Mouse (Mus musculus) lung, embryonic 14.5 days (tissue): ENCODE data around the gene Sowahc. TPM values are rescaled to one million over a fixed set of nuclear protein-coding genes. Genes with fewer than 3 reads are reported as not detected.

Experiments used
- ATAC-seq: fragments of 200-750 bp; cut with Nextera tagmentation; 2 replicates; pipeline ENCODE4 v1.8.0; 2017; ENCODE audit warnings: mild to moderate bottlenecking, moderate TSS enrichment, moderate library complexity; ENCODE audit not compliant: insufficient read depth
- DNase-seq: peaks from one replicate; pipeline ENCODE4 v3.0.0-alpha.2; 2015
- H3K27ac ChIP-seq: fragments of 300-500 bp; sonication (generic); 2 replicates; pipeline ENCODE4 v1.5.1; 2014; ENCODE audit warnings: low read depth, mild to moderate bottlenecking, moderate library complexity
- H3K27me3 ChIP-seq: fragments of 300-500 bp; sonication (generic); 2 replicates; pipeline ENCODE4 v1.6.1; 2014; ENCODE audit warnings: low read length, control low read depth; ENCODE audit not compliant: insufficient read depth
- H3K36me3 ChIP-seq: fragments of 300-500 bp; sonication (generic); 2 replicates; pipeline ENCODE4 v1.6.1; 2014; ENCODE audit warnings: control low read depth; ENCODE audit not compliant: insufficient read depth
- H3K4me1 ChIP-seq: fragments of 300-500 bp; sonication (generic); 2 replicates; pipeline ENCODE4 v1.6.1; 2014; ENCODE audit warnings: antibody characterized with exemption, control low read depth; ENCODE audit not compliant: insufficient read depth
- H3K4me2 ChIP-seq: fragments of 300-500 bp; sonication (generic); 2 replicates; pipeline ENCODE4 v1.6.1; 2014; ENCODE audit warnings: mild to moderate bottlenecking
- H3K4me3 ChIP-seq: fragments of 300-500 bp; sonication (generic); 2 replicates; pipeline ENCODE4 v1.5.1; 2014; ENCODE audit warnings: low read depth, low read length
- H3K9ac ChIP-seq: fragments of 300-500 bp; sonication (generic); 2 replicates; pipeline ENCODE4 v1.6.1; 2014
- H3K9me3 ChIP-seq: fragments of 300-500 bp; sonication (generic); 2 replicates; pipeline ENCODE4 v1.6.1; 2016; ENCODE audit warnings: low read depth, low read length, control low read depth
- CTCF ChIP-seq: IDR thresholded peaks from 2 replicates; pipeline ENCODE4 v1.5.1; 2016; ENCODE audit warnings: antibody characterized with exemption, low read depth
- WGBS: fragments of 180-500 bp; shearing (Covaris S2); extraction: QIAGEN DNeasy Blood & Tissue Kit; methylation state at CpG from one replicate; pipeline ENCODE4 v1.1.7; 2014; 5-methylcytosine and 5-hydroxymethylcytosine counted together
- polyA plus RNA-seq: library from polyadenylated mRNA; unstranded; fragments of >200 nt; fragmentation: Nextera tagmentation; extraction: Ambion mirVana; gene quantifications from 2 replicates; pipeline ENCODE4 v1.2.1, GENCODE M21; 2014

Sowahc gene
- polyA plus RNA-seq, 1 experiment from 2014 or later, result 10.5 TPM

- DNase-seq (peak; percentile 78), ATAC-seq (no peak)
- H3K4me3 ChIP-seq, result peak overlapping the region; percentile 87
- H3K36me3 ChIP-seq, result no peaks in the 10 kb centered on the region
- 2% methylated on average over 39 of the region's 39 CpGs for WGBS
- peak overlapping the region; percentile 100 for H3K4me2 ChIP-seq
- TF ChIP-seq CTCF, result no peak
- H3K4me1 ChIP-seq, result peaks cover 3% of the 10 kb centered on the region; the same call in 1 of the 2 replicates
- no peaks in the 10 kb centered on the region for H3K9me3 ChIP-seq
- peak overlapping the region; percentile 92 for H3K9ac ChIP-seq
- no peaks in the 10 kb centered on the region; the same call in 1 of the 2 replicates for H3K27me3 ChIP-seq
- peak overlapping the region; percentile 96 for H3K27ac ChIP-seq
These were observed 805 bp upstream of the Sowahc start for GRCm38 (mm10) chr10:59220824-59221472.

GRCm38 (mm10) chr10:59222271-59223101 lies 733 bp downstream of the Sowahc start:
- DNase-seq, result peak; percentile 44
- peak; percentile 14 for ATAC-seq
- WGBS, result 2% methylated on average over 49 of the region's 49 CpGs

GRCm38 (mm10) chr10:59223301-59223700 lies 1.5 kb downstream of the Sowahc start:
- Histone ChIP-seq H3K27ac (no peak overlapping the region), H3K4me3 (peak overlapping the region; percentile 87), H3K27me3 (no peaks in the 10 kb centered on the region; the same call in 1 of the 2 replicates), H3K9ac (peak overlapping the region; percentile 92), H3K9me3 (no peaks in the 10 kb centered on the region), H3K36me3 (no peaks in the 10 kb centered on the region), H3K4me2 (peak overlapping the region; percentile 100), H3K4me1 (peaks cover 3% of the 10 kb centered on the region; the same call in 1 of the 2 replicates)
- TF ChIP-seq CTCF, result no peak
- ATAC-seq, result no peak
- 40% methylated on average over 14 of the region's 14 CpGs for WGBS
- DNase-seq, result no peak

More at GRCm38 (mm10) chr10:59222271-59223101, 733 bp downstream of the Sowahc start:
- H3K36me3 ChIP-seq, result no peaks in the 10 kb centered on the region
- 0 out of 2 replicates have a peak, but pooled peaks have one; percentile 15 for TF ChIP-seq CTCF
- H3K4me3 ChIP-seq, result peak overlapping the region; percentile 87
- no peak overlapping the region; the same call in 1 of the 2 replicates for H3K27ac ChIP-seq
- peak overlapping the region; percentile 100 for H3K4me2 ChIP-seq
- peak overlapping the region; percentile 92 for H3K9ac ChIP-seq
- peaks cover 3% of the 10 kb centered on the region; the same call in 1 of the 2 replicates for H3K4me1 ChIP-seq
- no peaks in the 10 kb centered on the region; the same call in 1 of the 2 replicates for H3K27me3 ChIP-seq
- H3K9me3 ChIP-seq, result no peaks in the 10 kb centered on the region

GRCm38 (mm10) chr10:59223890-59224289 lies 2.1 kb downstream of the Sowahc start:
- H3K36me3 ChIP-seq, result no peaks in the 10 kb centered on the region
- peaks cover 3% of the 10 kb centered on the region; the same call in 1 of the 2 replicates for H3K4me1 ChIP-seq
- H3K9ac ChIP-seq, result no peak overlapping the region
- H3K27ac ChIP-seq, result no peak overlapping the region
- TF ChIP-seq CTCF, result no peak
- peak overlapping the region; percentile 87; the same call in 1 of the 2 replicates for H3K4me3 ChIP-seq
- H3K4me2 ChIP-seq, result peak overlapping the region; percentile 100
- WGBS, result 69% methylated on average over 4 of the region's 4 CpGs
- no peaks in the 10 kb centered on the region for H3K9me3 ChIP-seq
- ATAC-seq (no peak), DNase-seq (no peak)
- no peaks in the 10 kb centered on the region; the same call in 1 of the 2 replicates for H3K27me3 ChIP-seq

- no peak for ATAC-seq
- Histone ChIP-seq H3K9ac (no peak overlapping the region), H3K4me2 (no peak overlapping the region), H3K4me1 (peaks cover 3% of the 10 kb centered on the region; the same call in 1 of the 2 replicates), H3K9me3 (no peaks in the 10 kb centered on the region), H3K4me3 (no peak overlapping the region), H3K27me3 (no peaks in the 10 kb centered on the region; the same call in 1 of the 2 replicates), H3K27ac (no peak overlapping the region), H3K36me3 (no peaks in the 10 kb centered on the region)
- 83% methylated on average over 2 of the region's 2 CpGs for WGBS
- TF ChIP-seq CTCF, result no peak
- DNase-seq, result no peak
These were observed 3.4 kb downstream of the Sowahc start for GRCm38 (mm10) chr10:59225137-59225536.

GRCm38 (mm10) chr10:59229205-59229820 lies 7.6 kb downstream of the Sowahc start:
- H3K27ac ChIP-seq, result no peak overlapping the region
- ATAC-seq, result peak; percentile 24; the same call in 1 of the 2 replicates
- WGBS, result 43% methylated on average over 4 of the region's 4 CpGs
- TF ChIP-seq CTCF, result no peak
- no peak overlapping the region for H3K4me3 ChIP-seq
- H3K36me3 ChIP-seq, result no peaks in the 10 kb centered on the region
- no peak overlapping the region for H3K4me2 ChIP-seq
- H3K9ac ChIP-seq, result no peak overlapping the region
- no peaks in the 10 kb centered on the region for H3K4me1 ChIP-seq
- H3K27me3 ChIP-seq, result no peaks in the 10 kb centered on the region
- peak; percentile 72 for DNase-seq
- no peaks in the 10 kb centered on the region for H3K9me3 ChIP-seq
